Mouse (Mus musculus) liver, embryonic 11.5 days (tissue): ENCODE results near the gene Atg7. TPM values are rescaled to one million over a fixed set of nuclear protein-coding genes. Genes with fewer than 3 reads are reported as not detected.
A peak's percentile ranks its signal among the peaks of the same experiment; 100 is the strongest.
"Not testable (repeated sequence)": the region's sequence is repeated elsewhere in the genome, so short reads cannot be mapped to it uniquely, and the experiment has no call there.

ENCODE experiments used
- ATAC-seq: fragments of 200-750 bp; cut with Nextera tagmentation; replicated peaks from 2 replicates; pipeline ENCODE4 v1.8.0; 2017; ENCODE audit warnings: moderate number of reproducible peaks, mild to moderate bottlenecking, moderate TSS enrichment, moderate library complexity; ENCODE audit not compliant: low FRiP score
- DNase-seq: peaks from one replicate; pipeline ENCODE4 v3.0.0-alpha.2; 2017; ENCODE audit warnings: low spot score
- H3K27ac ChIP-seq: fragments of 300-500 bp; sonication (generic); 2 replicates; pipeline ENCODE4 v1.5.1; 2014; ENCODE audit warnings: mild to moderate bottlenecking, low read depth, low read length, control low read depth
- H3K27me3 ChIP-seq: fragments of 300-500 bp; sonication (generic); replicated peaks from 2 replicates; pipeline ENCODE4 v1.6.1; 2014; ENCODE audit warnings: low read length, mixed read lengths; ENCODE audit not compliant: control insufficient read depth, insufficient read depth
- H3K36me3 ChIP-seq: fragments of 300-500 bp; sonication (generic); 2 replicates; pipeline ENCODE4 v1.6.1; 2014; ENCODE audit warnings: mild to moderate bottlenecking, low read length, moderate library complexity, mixed read lengths; ENCODE audit not compliant: control insufficient read depth, insufficient read depth
- H3K4me1 ChIP-seq: fragments of 300-500 bp; sonication (generic); replicated peaks from 2 replicates; pipeline ENCODE4 v1.6.1; 2014; ENCODE audit warnings: low read length, mixed read lengths; ENCODE audit not compliant: control insufficient read depth, insufficient read depth
- H3K4me2 ChIP-seq: fragments of 300-500 bp; sonication (generic); 2 replicates; pipeline ENCODE4 v1.6.1; 2014; ENCODE audit warnings: mild to moderate bottlenecking, control low read depth, moderate library complexity
- H3K4me3 ChIP-seq: fragments of 300-500 bp; sonication (generic); 2 replicates; pipeline ENCODE4 v1.5.1; 2014; ENCODE audit warnings: low read depth, low read length, control low read depth
- H3K9ac ChIP-seq: fragments of 300-500 bp; sonication (generic); 2 replicates; pipeline ENCODE4 v1.6.1; 2014; ENCODE audit warnings: low read depth, low read length, control low read depth
- H3K9me3 ChIP-seq: fragments of 300-500 bp; sonication (generic); 2 replicates; pipeline ENCODE4 v1.6.1; 2016; ENCODE audit warnings: low read length, inconsistent platforms, mixed read lengths; ENCODE audit not compliant: control insufficient read depth
- WGBS: fragments of 180-500 bp; shearing (Covaris S2); extraction: QIAGEN DNeasy Blood & Tissue Kit; methylation state at CpG from one replicate; pipeline ENCODE4 v1.1.7; 2014; 5-methylcytosine and 5-hydroxymethylcytosine counted together
- polyA plus RNA-seq: library from polyadenylated mRNA; unstranded; fragments of >200 nt; fragmentation: Nextera tagmentation; extraction: Ambion mirVana; gene quantifications from 2 replicates; pipeline ENCODE4 v1.2.1, GENCODE M21; 2014

Gene Atg7
- polyA plus RNA-seq, 1 experiment from 2014 or later = 20.8 TPM

DNA sequence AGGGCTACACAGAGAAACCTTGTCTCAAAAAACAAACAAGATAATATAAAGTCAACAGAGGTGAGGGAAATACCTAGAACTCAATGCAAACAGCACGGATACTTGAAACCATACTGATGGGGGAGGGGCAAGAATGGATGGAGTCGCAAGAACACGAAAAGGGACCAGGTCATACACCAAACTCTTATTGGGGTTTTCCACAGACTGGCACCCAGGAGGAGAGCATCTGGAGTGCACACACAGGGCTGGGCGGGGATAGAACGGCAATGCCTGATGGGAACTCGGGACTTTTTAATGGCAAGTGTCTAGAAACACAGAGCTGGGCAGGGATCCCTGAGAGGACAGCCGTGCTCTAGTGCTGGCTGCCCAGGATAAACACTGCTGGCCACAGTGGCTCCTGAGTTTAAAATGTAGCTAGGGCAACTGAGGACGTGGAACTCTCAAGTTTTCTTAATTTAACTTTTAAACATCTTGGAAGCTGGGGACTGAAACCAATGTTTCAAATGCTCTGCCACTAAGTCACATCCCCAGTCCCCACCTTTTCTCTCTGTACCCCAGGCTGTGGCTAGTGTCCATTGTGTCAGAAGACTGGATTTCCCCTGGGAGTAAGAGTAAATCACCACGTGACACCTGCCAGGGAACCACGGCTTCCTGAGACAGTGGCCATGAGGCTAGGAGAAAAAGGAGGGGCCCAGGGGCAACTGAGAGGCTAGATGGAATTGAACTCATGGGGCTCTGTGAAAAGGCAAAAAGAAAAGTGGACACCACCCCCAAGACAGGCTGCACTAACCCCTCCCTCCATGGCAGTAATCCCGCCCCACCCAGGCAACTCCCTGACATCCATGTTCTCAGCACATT, 243.8 kb downstream of the Atg7 start:
- Histone ChIP-seq H3K27me3 (no peaks in the 10 kb centered on the region), H3K36me3 (peaks cover 6% of the 10 kb centered on the region; the same call in 1 of the 2 replicates), H3K9me3 (no peaks in the 10 kb centered on the region), H3K4me3 (no peak overlapping the region), H3K4me2 (no peak overlapping the region), H3K27ac (no peak overlapping the region), H3K9ac (peak overlapping the region; percentile 11; the same call in 1 of the 2 replicates), H3K4me1 (peaks cover 57% of the 10 kb centered on the region)
- ATAC-seq (no peak), DNase-seq (no peak)
- WGBS = 71% methylated on average over 11 of the region's 11 CpGs

DNA sequence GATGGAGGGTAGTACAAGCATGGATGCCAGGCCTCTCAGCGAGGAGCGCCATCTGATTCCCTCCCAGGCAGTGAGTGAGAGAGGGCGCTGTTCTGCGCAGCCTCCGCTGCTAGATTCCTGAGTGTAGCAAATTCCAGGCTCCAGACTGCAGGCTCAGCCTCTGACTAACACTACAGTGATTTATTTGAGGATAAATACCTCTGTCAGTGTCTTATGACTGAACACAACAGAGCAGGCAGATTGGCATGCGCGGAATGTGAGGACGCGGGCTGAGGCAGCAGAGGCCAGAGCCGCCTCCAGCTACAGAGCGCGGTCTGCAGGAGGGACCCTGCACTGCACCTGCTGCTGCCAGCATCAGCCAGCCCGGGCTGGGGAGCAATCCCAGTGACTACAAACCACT, 246.0 kb downstream of the Atg7 start:
- Histone ChIP-seq H3K4me2 (no peak overlapping the region), H3K4me1 (peaks cover 55% of the 10 kb centered on the region), H3K9me3 (no peaks in the 10 kb centered on the region), H3K36me3 (peaks cover 6% of the 10 kb centered on the region; the same call in 1 of the 2 replicates), H3K4me3 (no peak overlapping the region), H3K9ac (no peak overlapping the region), H3K27me3 (no peaks in the 10 kb centered on the region), H3K27ac (no peak overlapping the region)
- WGBS = 61% methylated on average over 13 of the region's 13 CpGs
- ATAC-seq (peak; percentile 37; the same call in 1 of the 2 replicates), DNase-seq (no peak)

DNA sequence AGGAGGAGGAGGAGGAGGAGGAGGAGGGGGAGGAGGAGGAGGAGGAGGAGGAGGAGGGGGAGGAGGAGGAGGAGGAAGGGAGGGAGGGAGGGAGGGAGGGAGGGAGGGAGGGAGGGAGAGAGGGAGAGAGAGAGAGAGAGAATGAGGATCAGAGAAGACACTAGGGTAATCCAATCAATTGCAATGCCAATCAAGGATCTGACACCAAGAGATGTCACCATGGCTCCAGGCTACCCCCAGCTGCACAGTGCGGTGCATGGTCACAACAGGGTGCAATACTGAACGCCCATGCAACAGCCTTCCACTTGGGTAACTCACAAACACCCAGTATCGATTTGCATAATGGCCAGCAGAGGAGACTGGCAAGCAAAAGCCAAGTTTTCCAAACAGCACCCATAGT, 247.1 kb downstream of the Atg7 start:
- H3K9ac ChIP-seq, H3K27me3 ChIP-seq, H3K36me3 ChIP-seq, ATAC-seq, DNase-seq, H3K27ac ChIP-seq, H3K4me3 ChIP-seq, H3K4me2 ChIP-seq, H3K9me3 ChIP-seq: not testable (repeated sequence)
- peaks cover 58% of the 10 kb centered on the region for H3K4me1 ChIP-seq
- WGBS = 79% methylated on average over 3 of the region's 3 CpGs

DNA sequence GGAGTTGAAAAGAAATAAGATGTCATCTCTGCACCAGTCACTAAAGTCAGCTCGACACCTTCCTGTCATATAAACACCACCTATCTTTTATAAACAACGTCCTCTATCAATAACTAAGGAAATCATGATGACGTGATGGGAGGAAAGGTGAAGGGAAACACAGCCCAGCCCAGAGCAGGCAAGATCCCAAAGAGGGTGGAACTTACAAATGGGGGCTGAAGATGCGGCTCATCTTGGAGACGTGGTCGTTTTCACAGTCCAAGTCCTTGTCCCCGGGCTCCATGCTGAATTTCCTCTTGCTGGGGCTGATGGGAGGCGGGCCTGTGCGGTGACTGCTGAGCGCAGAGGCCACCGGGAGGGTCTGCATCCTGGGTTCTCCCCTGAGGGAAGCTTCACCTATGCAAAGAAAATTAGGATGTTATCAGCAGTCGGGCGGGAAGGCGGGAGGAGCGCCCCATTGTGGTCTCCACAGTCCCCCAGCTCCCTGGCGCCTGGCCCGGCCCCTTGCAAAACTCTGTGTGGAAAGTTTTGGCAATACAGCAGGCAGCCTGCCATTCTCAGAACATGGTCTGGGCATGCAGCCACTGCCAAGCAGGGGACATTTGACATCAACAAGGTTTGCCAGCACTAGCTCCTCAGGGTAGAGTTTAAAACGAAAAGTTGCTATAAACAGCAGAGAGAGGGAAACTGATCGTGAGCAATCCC, 247.7 kb downstream of the Atg7 start:
- Histone ChIP-seq H3K4me1 (peaks cover 57% of the 10 kb centered on the region), H3K9ac (no peak overlapping the region), H3K9me3 (no peaks in the 10 kb centered on the region), H3K4me2 (no peak overlapping the region), H3K27ac (no peak overlapping the region), H3K27me3 (no peaks in the 10 kb centered on the region), H3K36me3 (peaks cover 6% of the 10 kb centered on the region; the same call in 1 of the 2 replicates), H3K4me3 (no peak overlapping the region)
- 59% methylated on average over 19 of the region's 19 CpGs for WGBS
- ATAC-seq = no peak
- no peak for DNase-seq

DNA sequence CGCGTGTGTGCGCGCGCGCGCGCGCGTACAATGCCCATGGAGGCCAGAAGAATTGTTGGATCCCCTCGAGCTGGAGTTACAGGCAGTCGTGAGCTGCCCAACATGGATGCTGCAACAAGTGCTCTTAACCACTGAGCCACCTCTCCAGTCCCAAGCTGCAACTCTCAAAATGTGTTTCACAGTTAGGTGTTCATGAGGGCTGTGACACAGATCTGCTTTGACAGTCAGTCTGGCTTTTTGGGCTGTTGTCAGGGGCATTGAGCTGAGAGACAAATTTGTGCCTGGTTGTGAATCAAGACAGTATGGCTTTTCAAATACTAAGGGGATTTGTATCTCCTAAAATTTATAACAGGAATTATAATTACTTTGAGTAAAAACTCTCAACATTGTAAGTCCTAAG, 248.4 kb downstream of the Atg7 start:
- Histone ChIP-seq H3K36me3 (peaks cover 2% of the 10 kb centered on the region; the same call in 1 of the 2 replicates), H3K4me2 (no peak overlapping the region), H3K27ac (no peak overlapping the region), H3K9me3 (no peaks in the 10 kb centered on the region), H3K4me1 (peaks cover 53% of the 10 kb centered on the region), H3K27me3 (no peaks in the 10 kb centered on the region), H3K9ac (no peak overlapping the region), H3K4me3 (no peak overlapping the region)
- DNase-seq = no peak
- no peak for ATAC-seq
- WGBS = 90% methylated on average over 12 of the region's 12 CpGs

DNA sequence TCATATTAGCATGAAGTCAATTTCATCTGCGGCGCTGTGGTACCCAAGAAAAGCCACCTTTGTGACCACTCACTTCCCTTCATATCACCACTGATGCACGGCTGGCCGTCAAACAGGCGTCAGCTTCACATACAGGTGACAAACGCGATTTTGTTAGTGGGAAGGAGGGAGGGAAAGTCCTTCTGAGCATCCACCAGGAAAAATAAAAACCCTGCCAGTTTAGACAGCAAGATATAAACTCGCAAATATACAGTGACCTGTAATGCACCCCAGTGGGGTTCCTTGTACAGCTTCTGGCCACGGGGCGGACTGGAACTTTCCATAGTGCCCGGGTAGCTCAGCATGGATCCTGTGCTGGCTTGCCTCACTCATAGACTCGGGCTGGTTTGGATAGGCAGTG, 248.9 kb downstream of the Atg7 start:
- H3K9ac ChIP-seq = no peak overlapping the region

DNA sequence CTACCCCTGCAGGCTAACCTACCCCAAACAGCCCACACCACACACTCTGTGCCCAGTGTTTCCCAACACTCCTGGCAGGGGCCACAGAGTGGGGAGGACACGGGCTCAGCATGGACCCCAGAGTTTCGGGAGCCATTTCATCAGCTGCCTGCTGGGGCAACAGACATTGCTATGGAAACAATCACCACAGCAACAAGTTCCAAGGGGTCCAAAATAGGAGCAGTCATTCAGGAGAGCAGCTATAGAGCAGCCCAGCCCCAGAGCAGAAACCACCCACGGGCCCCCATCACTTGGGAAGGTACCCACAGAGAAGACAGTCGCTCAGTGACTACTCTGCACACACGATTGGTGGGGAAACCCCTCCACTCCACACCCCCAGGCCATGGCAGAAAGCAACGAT, 249.5 kb downstream of the Atg7 start:
- Histone ChIP-seq H3K27me3 (no peaks in the 10 kb centered on the region), H3K9ac (no peak overlapping the region), H3K4me1 (peaks cover 47% of the 10 kb centered on the region), H3K9me3 (no peaks in the 10 kb centered on the region), H3K36me3 (peaks cover 2% of the 10 kb centered on the region; the same call in 1 of the 2 replicates), H3K27ac (no peak overlapping the region), H3K4me2 (no peak overlapping the region), H3K4me3 (no peak overlapping the region)
- no peak for DNase-seq
- 67% methylated on average over 6 of the region's 6 CpGs for WGBS
- ATAC-seq = no peak

More for the DNA sequence above, 248.9 kb downstream of the Atg7 start:
- Histone ChIP-seq H3K9me3 (no peaks in the 10 kb centered on the region), H3K4me3 (no peak overlapping the region), H3K36me3 (peaks cover 2% of the 10 kb centered on the region; the same call in 1 of the 2 replicates), H3K27me3 (no peaks in the 10 kb centered on the region), H3K4me2 (no peak overlapping the region), H3K27ac (no peak overlapping the region), H3K4me1 (peaks cover 53% of the 10 kb centered on the region)
- ATAC-seq (no peak), DNase-seq (no peak)
- WGBS = 71% methylated on average over 12 of the region's 12 CpGs

DNA sequence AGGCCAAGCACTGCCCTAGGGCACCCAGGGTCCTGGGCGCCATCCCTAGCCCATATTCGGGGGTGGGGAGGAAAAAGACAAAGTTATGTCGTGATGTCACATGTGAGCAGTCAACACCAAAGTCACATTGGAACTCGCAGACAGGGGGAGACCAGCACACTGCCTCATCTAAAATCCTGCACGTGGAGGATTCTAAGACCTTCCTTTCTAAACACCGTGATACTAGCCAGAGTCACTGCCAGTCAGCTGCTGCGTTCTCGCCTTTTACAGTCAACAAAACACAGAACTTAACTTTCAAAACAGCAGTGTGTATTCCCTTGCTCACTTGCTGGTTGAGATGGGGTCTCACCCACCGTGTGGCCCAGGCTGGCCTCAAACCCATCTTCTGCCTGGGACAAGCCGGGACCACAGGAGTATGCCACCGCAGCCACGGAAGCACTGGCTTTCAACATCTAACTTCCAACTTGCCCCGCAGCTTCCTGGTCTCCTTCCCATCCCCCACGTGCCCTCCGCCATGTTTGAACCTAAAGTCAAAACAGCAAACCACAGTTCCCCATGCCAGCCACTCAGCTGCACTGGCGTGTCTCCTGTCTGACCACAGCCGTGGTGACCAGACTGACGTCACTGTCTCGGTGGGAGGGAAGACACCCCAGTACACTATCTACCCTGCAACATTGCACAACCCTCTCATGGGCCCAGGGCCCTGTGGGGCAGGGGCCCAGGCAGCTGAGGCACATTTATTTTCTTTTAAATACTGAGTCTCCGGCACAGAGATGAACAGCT, 250.7 kb downstream of the Atg7 start:
- ATAC-seq (peak; percentile 73), DNase-seq (peak; percentile 51)
- peaks cover 2% of the 10 kb centered on the region; the same call in 1 of the 2 replicates for H3K36me3 ChIP-seq
- 43% methylated on average over 20 of the region's 20 CpGs for WGBS
- H3K4me3 ChIP-seq = no peak overlapping the region
- no peaks in the 10 kb centered on the region for H3K27me3 ChIP-seq
- H3K9me3 ChIP-seq = no peaks in the 10 kb centered on the region
- peaks cover 43% of the 10 kb centered on the region for H3K4me1 ChIP-seq
- peak overlapping the region; percentile 54 for H3K9ac ChIP-seq
- H3K4me2 ChIP-seq = peak overlapping the region; percentile 38
- peak overlapping the region; percentile 47 for H3K27ac ChIP-seq
